Mouse (Mus musculus) small intestine, adult 2 months (tissue): ENCODE measurements around the gene Spata17. TPM values are rescaled to one million over a fixed set of nuclear protein-coding genes. Genes with fewer than 3 reads are reported as not detected.
A peak's percentile ranks its signal among the peaks of the same experiment; 100 is the strongest.

Experiments
- H3K27ac ChIP-seq: fragments of 200-500 bp; 2 replicates; pipeline ENCODE4 v1.5.1; 2012; ENCODE audit warnings: low read depth, low read length, control low read depth, inconsistent platforms; ENCODE audit not compliant: insufficient read depth
- H3K27me3 ChIP-seq: fragments of 200-500 bp; 2 replicates; pipeline ENCODE4 v1.6.1; 2012; ENCODE audit warnings: mild to moderate bottlenecking, moderate library complexity, low read length, inconsistent platforms; ENCODE audit not compliant: control insufficient read depth, insufficient read depth
- H3K36me3 ChIP-seq: fragments of 200-500 bp; 2 replicates; pipeline ENCODE4 v1.6.1; 2012; ENCODE audit warnings: mild to moderate bottlenecking, low read length, control low read depth, inconsistent platforms; ENCODE audit not compliant: control insufficient read depth, insufficient read depth
- H3K4me1 ChIP-seq: fragments of 200-500 bp; 2 replicates; pipeline ENCODE4 v1.6.1; 2012; ENCODE audit warnings: low read length, inconsistent platforms, mixed read lengths; ENCODE audit not compliant: control insufficient read depth, insufficient read depth, insufficient read length
- H3K4me3 ChIP-seq: fragments of 200-500 bp; 2 replicates; pipeline ENCODE4 v1.5.1; 2012; ENCODE audit warnings: low read depth, mild to moderate bottlenecking, control low read depth, inconsistent platforms, low read length, moderate library complexity
- CTCF ChIP-seq: fragments of 200-500 bp; IDR thresholded peaks from 2 replicates; pipeline ENCODE4 v1.5.1; 2012; ENCODE audit warnings: low read depth, mild to moderate bottlenecking, control low read depth, inconsistent platforms, low read length, moderate library complexity, mixed read lengths; ENCODE audit not compliant: insufficient replicate concordance, insufficient read length; ENCODE audit errors: extremely low read depth
- POLR2A ChIP-seq: fragments of 200-500 bp; IDR thresholded peaks from 2 replicates; pipeline ENCODE4 v1.6.1; 2012; ENCODE audit warnings: low read depth, mild to moderate bottlenecking, control low read depth, inconsistent platforms, low read length, moderate library complexity
- WGBS: fragments of 180-500 bp; shearing (Covaris S2); methylation state at CpG from one replicate; pipeline ENCODE4 v1.1.7; 2018; 5-methylcytosine and 5-hydroxymethylcytosine counted together
- polyA plus RNA-seq: library from polyadenylated mRNA; depleted of rRNA; stranded (reverse); fragments of >200 nt; gene quantifications from 2 replicates; pipeline ENCODE4 v1.2.3, GENCODE M21; 2012

The Spata17 gene
- polyA plus RNA-seq, 1 experiment = not detected

DNA sequence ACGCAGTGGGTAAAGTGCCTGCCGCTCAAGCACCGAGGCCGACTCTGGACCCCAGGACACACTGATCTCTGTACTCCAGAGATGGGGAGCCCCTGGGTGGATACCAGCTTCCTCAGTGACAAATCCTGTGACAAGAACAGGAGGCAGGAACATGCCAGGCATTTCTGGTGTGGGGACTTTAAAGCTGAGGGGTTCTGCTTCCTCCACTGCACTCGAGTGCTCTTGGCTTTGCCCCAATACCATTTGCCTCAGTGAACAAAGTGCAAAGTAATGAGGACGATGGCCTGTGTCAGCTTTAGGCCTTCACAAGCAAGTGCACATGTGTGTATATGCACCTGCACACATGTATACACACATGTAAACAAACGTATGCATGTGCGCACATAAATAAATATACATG lies 164.0 kb downstream of the Spata17 start:
- WGBS = 76% methylated on average over 8 of the region's 8 CpGs
- Histone ChIP-seq H3K4me1 (no peaks in the 10 kb centered on the region), H3K4me3 (no peak overlapping the region)

DNA sequence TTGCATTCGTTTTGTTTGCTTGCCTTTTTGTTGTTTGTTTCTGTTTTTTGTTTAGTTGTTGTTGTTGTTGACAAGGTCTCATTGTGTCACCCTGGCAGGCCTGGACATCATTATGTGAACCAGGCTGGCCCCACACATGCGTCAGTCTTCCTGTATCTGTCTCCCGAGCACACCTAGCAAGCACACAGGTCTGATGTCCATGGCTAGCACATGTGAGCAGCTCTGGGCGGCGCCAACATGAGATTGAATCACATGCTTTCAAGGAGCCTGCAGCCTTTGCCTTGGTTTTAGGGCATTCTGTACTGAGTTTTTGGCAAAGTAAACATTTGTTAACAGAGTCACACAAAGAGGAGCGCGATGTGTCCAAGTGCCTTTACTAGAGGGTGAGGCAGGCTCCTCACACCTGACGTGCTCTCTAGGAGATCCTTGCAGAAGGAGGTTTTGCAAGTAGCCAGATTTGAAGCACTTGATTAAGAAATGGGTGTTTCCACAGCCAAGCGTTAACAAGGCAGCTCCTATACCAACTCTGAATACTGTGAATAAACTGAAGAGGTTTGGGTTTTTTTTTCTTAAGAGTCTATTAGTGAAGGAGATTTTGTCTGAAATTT lies 166.5 kb downstream of the Spata17 start:
- no peaks in the 10 kb centered on the region for H3K27me3 ChIP-seq
- H3K27ac ChIP-seq = no peak overlapping the region
- no peak overlapping the region for H3K4me3 ChIP-seq
- WGBS = 90% methylated on average over 9 of the region's 9 CpGs
- H3K4me1 ChIP-seq = no peaks in the 10 kb centered on the region
- H3K36me3 ChIP-seq = no peaks in the 10 kb centered on the region
- no peak for TF ChIP-seq CTCF
- TF ChIP-seq POLR2A = no peak

More for the DNA sequence above, 164.0 kb downstream of the Spata17 start:
- no peak overlapping the region for H3K27ac ChIP-seq
- no peaks in the 10 kb centered on the region for H3K36me3 ChIP-seq
- TF ChIP-seq POLR2A = no peak
- no peaks in the 10 kb centered on the region for H3K27me3 ChIP-seq

DNA sequence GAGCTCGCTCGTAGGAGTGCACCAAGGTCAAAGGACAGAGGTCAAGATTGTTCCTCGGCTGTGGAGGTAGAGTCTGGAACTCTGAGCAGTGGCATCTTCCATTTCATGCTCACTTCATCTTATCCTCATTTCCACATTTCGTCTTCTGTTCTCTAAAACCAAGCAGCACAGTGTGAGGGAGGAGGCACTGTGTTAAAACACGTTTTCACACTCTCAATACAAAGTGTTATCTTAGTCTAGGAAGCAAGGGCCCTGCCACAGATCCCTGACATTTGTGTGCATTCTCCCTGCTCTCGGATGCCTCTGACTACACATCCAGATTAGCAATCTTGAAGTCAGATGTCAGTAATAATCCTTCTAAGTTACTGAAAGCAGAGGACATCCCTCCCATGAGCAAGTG lies 170.5 kb downstream of the Spata17 start:
- no peak overlapping the region for H3K4me3 ChIP-seq
- 54% methylated on average over 6 of the region's 6 CpGs for WGBS
- H3K27me3 ChIP-seq = no peaks in the 10 kb centered on the region; the same call in 1 of the 2 replicates
- no peak overlapping the region for H3K27ac ChIP-seq
- H3K36me3 ChIP-seq = no peaks in the 10 kb centered on the region
- H3K4me1 ChIP-seq = no peaks in the 10 kb centered on the region
- TF ChIP-seq POLR2A (no peak), CTCF (no peak)

DNA sequence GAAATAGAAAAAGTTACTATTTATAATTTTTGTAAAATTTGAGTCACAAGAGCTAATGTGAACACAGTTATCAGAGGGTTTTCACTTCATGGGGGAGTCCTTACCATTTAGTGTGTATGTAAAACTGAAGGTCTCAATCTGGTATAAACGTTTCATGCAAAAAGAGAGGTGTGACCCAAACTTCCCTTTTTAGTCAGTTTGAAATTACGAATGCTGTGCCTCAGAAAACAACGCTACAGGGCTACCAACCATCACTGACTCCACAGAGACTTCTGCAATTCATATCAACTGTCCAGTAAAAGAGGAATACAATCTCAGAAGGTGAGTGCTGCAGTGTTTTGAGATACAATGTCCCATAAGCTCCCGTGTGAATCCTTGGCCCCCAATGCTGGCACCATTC lies 175.5 kb downstream of the Spata17 start:
- H3K27ac ChIP-seq = no peak overlapping the region
- TF ChIP-seq POLR2A (no peak), CTCF (no peak)
- H3K36me3 ChIP-seq = no peaks in the 10 kb centered on the region
- no peaks in the 10 kb centered on the region for H3K4me1 ChIP-seq
- WGBS = 66% methylated on average over 4 of the region's 4 CpGs
- H3K27me3 ChIP-seq = no peaks in the 10 kb centered on the region; the same call in 1 of the 2 replicates
- no peak overlapping the region for H3K4me3 ChIP-seq

DNA sequence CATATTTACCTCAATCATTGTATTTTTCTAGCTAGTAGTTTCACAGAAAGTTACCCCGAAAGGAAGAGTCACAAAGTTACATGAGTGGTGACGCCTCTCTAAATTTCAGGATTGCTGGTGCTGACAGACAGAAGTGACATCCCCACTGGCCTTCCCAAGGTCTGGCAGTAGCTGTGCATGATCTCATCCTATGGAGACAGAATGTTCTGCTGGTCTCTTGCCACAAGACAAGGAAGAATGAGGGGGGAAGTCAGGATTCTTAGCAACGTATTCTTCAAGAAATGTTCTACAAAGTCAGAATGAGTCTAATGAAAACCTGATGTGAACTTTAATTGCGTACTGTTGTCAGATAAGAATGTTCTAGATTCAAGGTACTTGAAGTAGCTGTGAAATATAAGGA lies 179.5 kb downstream of the Spata17 start:
- Histone ChIP-seq H3K4me3 (no peak overlapping the region), H3K36me3 (no peaks in the 10 kb centered on the region), H3K27me3 (no peaks in the 10 kb centered on the region), H3K4me1 (peaks cover 2% of the 10 kb centered on the region; the same call in 1 of the 2 replicates), H3K27ac (no peak overlapping the region)
- TF ChIP-seq POLR2A = no peak
- TF ChIP-seq CTCF = no peak
- 87% methylated on average over 4 of the region's 4 CpGs for WGBS

GRCm38 (mm10) chr1:187031796-187032195 lies 183.5 kb downstream of the Spata17 start:
- 17% methylated on average over 6 of the region's 6 CpGs for WGBS
- no peak overlapping the region for H3K27ac ChIP-seq
- H3K27me3 ChIP-seq = no peaks in the 10 kb centered on the region

DNA sequence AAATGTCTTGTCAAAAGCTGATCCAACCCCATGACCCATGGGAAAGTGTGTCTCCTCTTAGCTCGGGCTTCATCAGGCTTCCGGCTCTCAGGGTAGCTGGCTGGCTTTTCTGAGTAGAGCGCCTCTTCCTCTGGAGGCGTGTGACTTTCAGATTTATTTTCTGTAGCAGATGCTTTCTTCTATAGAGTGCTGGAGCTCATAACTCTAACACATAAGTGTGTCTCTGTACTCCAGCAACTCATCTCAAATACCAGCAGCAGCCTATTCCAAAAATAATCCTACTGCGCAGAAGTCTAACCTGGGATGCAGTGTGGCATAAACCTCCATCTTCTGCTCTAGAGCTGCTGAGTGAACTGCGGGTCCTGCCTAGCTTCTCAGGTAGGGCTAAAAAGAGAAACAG lies 186.4 kb downstream of the Spata17 start:
- peaks cover 2% of the 10 kb centered on the region; the same call in 1 of the 2 replicates for H3K4me1 ChIP-seq
- WGBS = 89% methylated on average over 6 of the region's 6 CpGs
- H3K27me3 ChIP-seq = no peaks in the 10 kb centered on the region
- H3K4me3 ChIP-seq = no peak overlapping the region
- H3K36me3 ChIP-seq = no peaks in the 10 kb centered on the region
- no peak overlapping the region for H3K27ac ChIP-seq
- TF ChIP-seq CTCF (no peak), POLR2A (no peak)

More at GRCm38 (mm10) chr1:187031796-187032195, 183.5 kb downstream of the Spata17 start:
- no peak for TF ChIP-seq POLR2A
- peak; percentile 73; the same call in 1 of the 2 replicates for TF ChIP-seq CTCF
- Histone ChIP-seq H3K4me1 (peaks cover 2% of the 10 kb centered on the region; the same call in 1 of the 2 replicates), H3K36me3 (no peaks in the 10 kb centered on the region), H3K4me3 (no peak overlapping the region)

- WGBS = 48% methylated on average over 7 of the region's 7 CpGs
- no peak for TF ChIP-seq CTCF
- TF ChIP-seq POLR2A = no peak
- Histone ChIP-seq H3K27ac (no peak overlapping the region), H3K4me1 (peaks cover 3% of the 10 kb centered on the region; the same call in 1 of the 2 replicates), H3K4me3 (no peak overlapping the region), H3K36me3 (no peaks in the 10 kb centered on the region), H3K27me3 (no peaks in the 10 kb centered on the region)
Measured at GRCm38 (mm10) chr1:187020011-187020410, 195.3 kb downstream of the Spata17 start.
